Mouse (Mus musculus) bone marrow macrophage, adult 2 months (primary cell): ENCODE results near the gene Mrps34.
A peak's percentile ranks its signal among the peaks of the same experiment; 100 is the strongest.

ENCODE experiments used
- CTCF ChIP-seq: IDR thresholded peaks from 2 replicates; pipeline ENCODE4 v1.5.1; 2012; ENCODE audit warnings: low read depth, mild to moderate bottlenecking, low read length, moderate library complexity
- POLR2A ChIP-seq: IDR thresholded peaks from 2 replicates; pipeline ENCODE4 v1.6.1; 2012; ENCODE audit warnings: mild to moderate bottlenecking, low read depth, low read length, borderline replicate concordance

- no peak for TF ChIP-seq POLR2A
- TF ChIP-seq CTCF: peak; percentile 25; the same call in 1 of the 2 replicates
Observed at GRCm38 (mm10) chr17:24902671-24903474, 8.0 kb downstream of the Mrps34 start.
